Mouse (Mus musculus) midbrain, postnatal 0 days (tissue): Measurements from ENCODE around the gene Ppp4c. TPM values are rescaled to one million over a fixed set of nuclear protein-coding genes. Genes with fewer than 3 reads are reported as not detected.

ENCODE experiments used
- ATAC-seq: fragments of 200-750 bp; cut with Nextera tagmentation; 2 replicates; pipeline ENCODE4 v1.8.0; 2017; ENCODE audit warnings: moderate number of reproducible peaks, mild to moderate bottlenecking, moderate TSS enrichment, moderate library complexity; ENCODE audit not compliant: low FRiP score
- DNase-seq: peaks from one replicate; pipeline ENCODE4 v3.0.0-alpha.2; 2015; ENCODE audit warnings: low spot score
- H3K27ac ChIP-seq: fragments of 300-500 bp; sonication (generic); 2 replicates; pipeline ENCODE4 v1.5.1; 2014; ENCODE audit warnings: low read depth, mild to moderate bottlenecking, low read length, mixed read lengths
- H3K27me3 ChIP-seq: fragments of 300-500 bp; sonication (generic); 2 replicates; pipeline ENCODE4 v1.6.1; 2014; ENCODE audit warnings: low read length, control low read depth, mixed read lengths; ENCODE audit not compliant: insufficient read depth
- H3K36me3 ChIP-seq: fragments of 300-500 bp; sonication (generic); 2 replicates; pipeline ENCODE4 v1.6.1; 2014; ENCODE audit warnings: low read length, control low read depth, mixed read lengths; ENCODE audit not compliant: insufficient read depth
- H3K4me1 ChIP-seq: fragments of 300-500 bp; sonication (generic); 2 replicates; pipeline ENCODE4 v1.6.1; 2014; ENCODE audit warnings: mild to moderate bottlenecking, control low read depth, antibody characterized with exemption, low read length, mixed read lengths; ENCODE audit not compliant: insufficient read depth
- H3K4me2 ChIP-seq: fragments of 300-500 bp; sonication (generic); 2 replicates; pipeline ENCODE4 v1.6.1; 2014; ENCODE audit warnings: low read depth, mild to moderate bottlenecking, low read length, mixed read lengths; ENCODE audit not compliant: poor library complexity, severe bottlenecking
- H3K4me3 ChIP-seq: fragments of 300-500 bp; sonication (generic); 2 replicates; pipeline ENCODE4 v1.5.1; 2014; ENCODE audit warnings: low read depth, mild to moderate bottlenecking, low read length, moderate library complexity
- H3K9ac ChIP-seq: fragments of 300-500 bp; sonication (generic); replicated peaks from 2 replicates; pipeline ENCODE4 v1.6.1; 2014; ENCODE audit warnings: mild to moderate bottlenecking, low read length, moderate library complexity, mixed read lengths; ENCODE audit not compliant: poor library complexity, severe bottlenecking
- H3K9me3 ChIP-seq: fragments of 300-500 bp; sonication (generic); 2 replicates; pipeline ENCODE4 v1.6.1; 2016; ENCODE audit warnings: low read length, control low read depth
- CTCF ChIP-seq: IDR thresholded peaks from 2 replicates; pipeline ENCODE4 v1.5.1; 2016; ENCODE audit warnings: antibody characterized with exemption, mild to moderate bottlenecking
- WGBS: fragments of 180-500 bp; shearing (Covaris S2); extraction: QIAGEN DNeasy Blood & Tissue Kit; methylation state at CpG from one replicate; pipeline ENCODE4 v1.1.7; 2014; 5-methylcytosine and 5-hydroxymethylcytosine counted together
- polyA plus RNA-seq: library from polyadenylated mRNA; unstranded; fragments of >200 nt; fragmentation: Nextera tagmentation; extraction: Ambion mirVana; gene quantifications from 2 replicates; pipeline ENCODE4 v1.2.1, GENCODE M21; 2015
- total RNA-seq: library from RNA; depleted of rRNA; stranded (reverse); fragments of >200 nt; gene quantifications from 2 replicates; pipeline ENCODE4 v1.2.3, GENCODE M21; 2014

Ppp4c gene
- total and polyA plus RNA-seq, 2 experiments from 2014 or later = 127 to 137 TPM

DNA sequence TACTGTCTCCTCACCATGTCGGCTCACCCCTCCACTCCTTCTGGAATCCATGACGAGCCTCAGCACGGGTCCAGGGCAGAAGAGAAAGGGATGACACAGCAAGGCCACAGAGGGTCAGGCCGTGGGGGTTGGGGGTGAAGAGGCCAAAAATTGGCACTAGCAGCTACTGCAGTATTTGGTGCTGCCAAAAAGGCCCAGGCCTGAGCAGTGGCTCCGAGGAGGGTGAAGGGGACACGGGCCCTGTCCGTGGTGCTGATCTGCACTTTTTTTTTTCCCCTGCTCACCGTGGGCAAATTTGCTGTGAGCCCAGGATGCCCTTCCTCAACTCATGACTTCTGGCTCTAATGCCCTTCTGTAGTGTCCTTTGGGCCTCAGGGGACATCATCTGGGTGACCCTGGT, 33.1 kb upstream of the Ppp4c start:
- H3K4me1 ChIP-seq = peaks cover 15% of the 10 kb centered on the region
- H3K4me2 ChIP-seq = peak overlapping the region; percentile 52; the same call in 1 of the 2 replicates
- TF ChIP-seq CTCF = no peak
- H3K9me3 ChIP-seq = no peaks in the 10 kb centered on the region
- peaks cover 14% of the 10 kb centered on the region for H3K36me3 ChIP-seq
- H3K9ac ChIP-seq = 0 out of 2 replicates have a peak overlapping the region, but pooled peaks have one; percentile 13
- H3K4me3 ChIP-seq = no peak overlapping the region
- WGBS = 26% methylated on average over 8 of the region's 8 CpGs
- no peak overlapping the region for H3K27ac ChIP-seq
- no peak for DNase-seq
- no peaks in the 10 kb centered on the region for H3K27me3 ChIP-seq
- no peak for ATAC-seq

DNA sequence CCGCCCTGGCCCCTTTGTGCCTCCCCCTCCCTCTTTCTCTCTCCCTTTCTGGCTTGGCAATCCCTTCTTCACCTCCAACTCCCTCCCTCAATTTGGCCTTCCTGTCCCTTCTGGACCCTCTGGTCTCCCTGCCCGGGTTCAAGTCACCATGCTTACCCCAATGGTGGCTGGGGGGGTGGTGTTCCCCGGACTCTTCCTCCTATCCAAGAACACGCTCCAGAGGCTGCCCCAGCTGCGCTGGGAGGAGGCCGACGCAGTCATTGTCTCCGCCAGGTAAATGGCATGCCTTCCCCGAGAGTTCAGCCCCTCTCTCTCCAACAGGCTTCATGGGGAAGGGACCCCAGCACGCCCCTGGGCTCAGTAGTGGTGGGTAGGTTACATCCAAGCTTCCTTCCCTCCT, 31.6 kb upstream of the Ppp4c start:
- Histone ChIP-seq H3K36me3 (peaks cover 9% of the 10 kb centered on the region), H3K4me2 (peak overlapping the region; percentile 52), H3K4me1 (peaks cover 15% of the 10 kb centered on the region), H3K27ac (peak overlapping the region; percentile 83), H3K9me3 (no peaks in the 10 kb centered on the region), H3K27me3 (no peaks in the 10 kb centered on the region), H3K4me3 (peak overlapping the region; percentile 75), H3K9ac (peak overlapping the region; percentile 87)
- DNase-seq (no peak), ATAC-seq (no peak)
- no peak for TF ChIP-seq CTCF
- 5% methylated on average over 10 of the region's 10 CpGs for WGBS

DNA sequence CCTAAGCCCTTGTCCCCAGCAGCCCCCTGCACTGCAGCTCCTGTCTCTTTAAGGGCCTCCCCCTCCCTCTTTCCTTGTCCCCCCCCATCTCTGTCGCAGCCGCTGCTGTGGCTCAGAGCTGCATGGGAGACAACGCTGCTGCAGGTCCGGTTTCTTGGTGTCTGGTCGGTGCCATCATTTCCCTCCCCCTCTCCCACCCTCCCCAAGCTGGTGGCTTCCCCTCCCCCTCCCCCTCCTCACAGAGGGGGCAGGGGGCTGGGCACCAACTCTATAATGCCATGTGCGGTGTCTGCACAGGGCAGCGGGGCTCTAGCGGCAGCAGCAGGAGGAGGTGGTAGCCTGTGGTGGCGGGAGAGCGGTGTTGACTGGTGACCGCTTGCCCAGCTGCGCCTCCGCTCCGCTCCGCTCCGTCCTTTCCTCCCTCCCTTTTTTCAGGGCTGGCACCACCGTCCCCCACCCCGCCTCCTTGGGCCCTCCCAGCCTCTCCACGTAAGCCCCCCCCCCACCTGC, 31.0 kb upstream of the Ppp4c start:
- 2% methylated on average over 10 of the region's 19 CpGs for WGBS
- Histone ChIP-seq H3K4me3 (peak overlapping the region; percentile 75), H3K36me3 (peaks cover 4% of the 10 kb centered on the region; the same call in 1 of the 2 replicates), H3K9ac (peak overlapping the region; percentile 87), H3K27ac (peak overlapping the region; percentile 83), H3K4me2 (peak overlapping the region; percentile 52), H3K27me3 (no peaks in the 10 kb centered on the region), H3K4me1 (peaks cover 15% of the 10 kb centered on the region), H3K9me3 (no peaks in the 10 kb centered on the region)
- DNase-seq (peak; percentile 73), ATAC-seq (peak; percentile 75)
- TF ChIP-seq CTCF = no peak

DNA sequence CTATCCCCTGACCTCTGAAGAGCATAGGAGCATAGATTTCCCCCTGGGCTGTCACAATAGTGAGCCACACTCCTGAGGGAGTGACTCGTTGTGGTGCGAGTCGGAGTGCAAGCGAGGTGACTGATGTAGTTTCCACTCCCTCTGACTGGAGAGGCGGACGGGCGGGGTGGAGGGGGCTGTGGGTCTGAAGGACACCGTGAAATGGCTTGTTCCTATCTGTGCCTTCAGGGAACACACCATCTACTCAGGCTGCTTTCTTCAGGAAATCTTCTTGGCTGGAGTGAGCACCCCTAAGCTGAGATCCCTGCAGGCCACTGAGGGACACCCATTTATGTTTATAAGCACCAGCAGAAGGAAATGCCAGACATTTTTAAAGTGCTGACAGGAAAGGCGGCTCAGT, 30.4 kb upstream of the Ppp4c start:
- Histone ChIP-seq H3K27ac (peak overlapping the region; percentile 83), H3K4me1 (peaks cover 15% of the 10 kb centered on the region), H3K4me2 (peak overlapping the region; percentile 52), H3K9ac (peak overlapping the region; percentile 87), H3K36me3 (peaks cover 4% of the 10 kb centered on the region; the same call in 1 of the 2 replicates), H3K9me3 (no peaks in the 10 kb centered on the region), H3K27me3 (no peaks in the 10 kb centered on the region), H3K4me3 (peak overlapping the region; percentile 75)
- ATAC-seq (peak; percentile 41; the same call in 1 of the 2 replicates), DNase-seq (peak; percentile 17)
- 8% methylated on average over 9 of the region's 9 CpGs for WGBS
- no peak for TF ChIP-seq CTCF

DNA sequence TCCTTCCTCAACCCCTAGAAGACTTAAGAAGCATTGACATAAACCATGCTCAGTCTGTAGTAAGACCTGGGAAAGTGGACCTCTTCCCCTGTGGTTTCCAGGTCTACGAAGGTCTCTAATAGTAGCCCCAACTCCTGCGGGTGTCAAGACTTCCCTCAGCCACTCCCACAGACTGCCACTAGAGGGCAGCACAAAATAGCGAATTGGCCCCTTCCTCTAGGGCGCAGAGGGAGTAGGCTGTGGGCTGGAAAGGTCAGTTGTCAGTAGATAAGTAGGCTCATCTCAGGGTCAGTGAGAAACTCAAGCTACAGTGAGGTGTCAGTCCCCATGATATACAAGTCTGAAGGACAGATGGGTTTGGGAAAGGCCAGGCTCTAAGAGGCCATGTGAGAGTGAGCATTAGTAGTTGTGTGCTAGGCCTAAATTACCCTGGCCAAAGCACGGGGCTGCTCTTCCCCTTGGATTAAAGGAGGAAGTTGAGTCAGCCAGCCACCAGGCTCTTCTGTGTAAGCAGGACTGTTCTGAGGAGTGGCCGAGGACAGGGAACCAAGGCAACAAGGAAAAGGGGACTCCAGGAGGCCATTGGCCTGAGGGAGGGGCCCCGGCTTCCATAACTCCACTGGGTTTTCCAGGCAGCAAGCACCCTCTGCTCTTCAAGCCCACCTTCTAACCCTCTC, 29.7 kb upstream of the Ppp4c start:
- H3K9ac ChIP-seq = peak overlapping the region; percentile 87
- peak overlapping the region; percentile 52 for H3K4me2 ChIP-seq
- H3K36me3 ChIP-seq = no peaks in the 10 kb centered on the region
- peak; percentile 98 for TF ChIP-seq CTCF
- no peaks in the 10 kb centered on the region for H3K9me3 ChIP-seq
- DNase-seq = peak; percentile 78
- WGBS = 23% methylated on average over 7 of the region's 7 CpGs
- no peaks in the 10 kb centered on the region for H3K27me3 ChIP-seq
- no peak for ATAC-seq
- H3K4me1 ChIP-seq = peaks cover 15% of the 10 kb centered on the region
- peak overlapping the region; percentile 83 for H3K27ac ChIP-seq
- peak overlapping the region; percentile 75 for H3K4me3 ChIP-seq

DNA sequence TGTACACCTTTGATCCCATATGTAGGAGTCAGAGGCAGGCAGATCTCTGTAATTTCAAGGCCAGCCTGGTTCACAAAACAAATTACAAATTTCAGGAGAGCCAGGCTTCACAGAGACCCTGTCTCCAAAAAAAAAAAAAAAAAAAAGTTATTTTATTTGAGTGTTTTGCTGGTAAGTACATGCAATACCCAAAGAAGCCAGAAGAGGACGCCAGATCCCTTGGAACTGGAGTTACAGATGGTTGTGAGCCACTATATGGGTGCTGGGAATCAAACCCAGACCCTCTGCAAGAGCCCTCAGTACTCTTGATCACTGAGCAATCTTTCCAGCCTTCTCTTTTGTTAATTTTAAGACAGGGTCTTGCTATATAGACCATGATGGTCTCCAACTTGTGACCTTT, 26.5 kb upstream of the Ppp4c start:
- no peaks in the 10 kb centered on the region for H3K36me3 ChIP-seq
- no peaks in the 10 kb centered on the region for H3K27me3 ChIP-seq
- peaks cover 9% of the 10 kb centered on the region for H3K4me1 ChIP-seq
- no peak overlapping the region for H3K4me2 ChIP-seq
- DNase-seq = no peak
- peak; percentile 43 for TF ChIP-seq CTCF
- H3K9ac ChIP-seq = no peak overlapping the region
- H3K4me3 ChIP-seq = no peak overlapping the region
- no peak overlapping the region for H3K27ac ChIP-seq
- ATAC-seq = no peak
- 32% methylated on average over 1 of the region's 1 CpGs for WGBS
- H3K9me3 ChIP-seq = no peaks in the 10 kb centered on the region
